Mouse (Mus musculus): ENCODE measurements around the gene Npc2. TPM values are rescaled to one million over a fixed set of nuclear protein-coding genes. Genes with fewer than 3 reads are reported as not detected.

The Npc2 gene
- polyA plus RNA-seq, 1 experiment from 2014 or later: 82.3 TPM

GRCm38 (mm10) chr12:84718462-84719244 lies 54.3 kb downstream of the Npc2 start:
- Histone ChIP-seq H3K36me3 (no peaks in the 10 kb centered on the region), H3K9ac (no peak overlapping the region), H3K9me3 (no peaks in the 10 kb centered on the region), H3K4me1 (replicated peaks) (no peaks in the 10 kb centered on the region), H3K27me3 (no peaks in the 10 kb centered on the region), H3K27ac (no peak overlapping the region), H3K4me2 (no peak overlapping the region), H3K4me3 (no peak overlapping the region)
- no peak for ATAC-seq (ENCODE audit: low FRiP score)
- 89% methylated on average over 9 of the region's 9 CpGs for WGBS

DNA sequence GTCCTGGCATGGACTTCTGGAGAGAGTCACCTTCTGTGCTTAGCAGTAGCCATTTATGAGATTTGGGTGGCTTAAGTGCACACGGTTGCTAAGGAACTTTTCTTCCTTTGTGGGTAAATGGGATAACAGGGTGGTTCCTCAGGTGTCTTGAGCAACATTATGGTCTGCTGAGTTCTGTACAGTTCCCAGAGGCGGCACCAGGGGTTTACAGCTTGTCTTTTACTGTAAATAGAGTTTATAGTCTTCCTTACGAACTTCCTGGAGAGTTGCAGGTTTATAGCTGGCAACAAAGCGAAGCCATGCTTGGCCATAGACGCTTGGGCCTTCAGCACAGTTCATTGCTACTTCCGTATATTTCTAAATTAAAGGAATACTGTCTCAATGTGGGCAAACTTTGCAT lies 58.4 kb downstream of the Npc2 start:
- no peak for ATAC-seq (ENCODE audit: low FRiP score)
- H3K4me2 ChIP-seq: no peak overlapping the region
- WGBS: 84% methylated on average over 6 of the region's 6 CpGs

GRCm38 (mm10) chr12:84709842-84710439 lies 63.0 kb downstream of the Npc2 start:
- H3K27ac ChIP-seq: no peak overlapping the region
- no peak overlapping the region for H3K9ac ChIP-seq
- peaks cover 14% of the 10 kb centered on the region; the same call in 1 of the 2 replicates for H3K4me1 ChIP-seq (replicated peaks)
- WGBS: 38% methylated on average over 14 of the region's 14 CpGs
- H3K4me2 ChIP-seq: no peak overlapping the region
- no peaks in the 10 kb centered on the region for H3K36me3 ChIP-seq
- H3K4me3 ChIP-seq: no peak overlapping the region
- H3K9me3 ChIP-seq: no peaks in the 10 kb centered on the region
- no peak for ATAC-seq (ENCODE audit: low FRiP score)
- no peaks in the 10 kb centered on the region for H3K27me3 ChIP-seq

More for the DNA sequence above, 58.4 kb downstream of the Npc2 start:
- Histone ChIP-seq H3K9me3 (no peaks in the 10 kb centered on the region), H3K4me1 (replicated peaks) (peaks cover 5% of the 10 kb centered on the region; the same call in 1 of the 2 replicates), H3K9ac (no peak overlapping the region), H3K27ac (no peak overlapping the region), H3K27me3 (no peaks in the 10 kb centered on the region), H3K4me3 (no peak overlapping the region), H3K36me3 (no peaks in the 10 kb centered on the region)

DNA sequence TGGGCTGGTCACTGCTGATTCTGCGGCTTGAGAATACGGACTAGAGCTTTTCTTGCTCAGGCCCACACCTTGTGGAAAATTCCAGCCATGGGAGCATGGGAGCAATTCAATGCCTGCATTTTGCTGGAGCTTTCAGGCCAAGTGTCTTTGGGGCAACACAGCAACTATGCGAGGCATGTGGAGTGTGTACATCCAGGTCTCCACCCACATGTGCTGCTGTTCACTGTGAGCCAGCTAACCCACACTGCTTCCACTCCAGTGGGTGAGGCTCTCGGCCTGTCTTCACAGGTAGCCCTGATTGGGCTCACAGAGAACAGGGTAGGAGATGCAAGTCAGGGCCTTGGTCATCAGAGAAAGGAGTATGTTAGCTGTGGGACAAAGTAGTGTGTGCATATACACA lies 65.1 kb downstream of the Npc2 start:
- H3K4me1 ChIP-seq (replicated peaks): peaks cover 19% of the 10 kb centered on the region; the same call in 1 of the 2 replicates
- H3K9me3 ChIP-seq: no peaks in the 10 kb centered on the region
- H3K9ac ChIP-seq: no peak overlapping the region
- H3K36me3 ChIP-seq: no peaks in the 10 kb centered on the region
- H3K4me3 ChIP-seq: no peak overlapping the region
- no peak for ATAC-seq (ENCODE audit: low FRiP score)
- H3K4me2 ChIP-seq: no peak overlapping the region
- 91% methylated on average over 4 of the region's 4 CpGs for WGBS
- no peak overlapping the region for H3K27ac ChIP-seq
- 0 out of 2 replicates have a peak, but pooled peaks cover 6% of the 10 kb centered on the region for H3K27me3 ChIP-seq

GRCm38 (mm10) chr12:84706886-84707285 lies 66.1 kb downstream of the Npc2 start:
- H3K4me2 ChIP-seq: no peak overlapping the region
- no peak overlapping the region for H3K27ac ChIP-seq
- H3K4me1 ChIP-seq (replicated peaks): peaks cover 28% of the 10 kb centered on the region
- WGBS: 71% methylated on average over 4 of the region's 4 CpGs
- no peak overlapping the region for H3K4me3 ChIP-seq
- no peaks in the 10 kb centered on the region for H3K36me3 ChIP-seq
- ATAC-seq (ENCODE audit: low FRiP score): no peak
- H3K27me3 ChIP-seq: peaks cover 15% of the 10 kb centered on the region
- H3K9ac ChIP-seq: no peak overlapping the region
- H3K9me3 ChIP-seq: no peaks in the 10 kb centered on the region

Other genes starting within 250 kb of the Npc2 start
- 5.4 and 10.1 TPM in 2 replicates for gene Vsx2, start 203.4 kb downstream of the Npc2 start, polyA plus RNA-seq (2015; fragmentation: Nextera tagmentation; extraction: Ambion mirVana)
- 12.4 and 13.8 TPM in 2 replicates for gene Abcd4, start 155.7 kb downstream of the Npc2 start, polyA plus RNA-seq (2015; fragmentation: Nextera tagmentation; extraction: Ambion mirVana)
- not detected in 2 replicates for gene Vrtn, start 132.1 kb downstream of the Npc2 start, polyA plus RNA-seq (2015; fragmentation: Nextera tagmentation; extraction: Ambion mirVana)
- 4.8 and 5.3 TPM in 2 replicates for gene Syndig1l, start 74.3 kb downstream of the Npc2 start, polyA plus RNA-seq (2015; fragmentation: Nextera tagmentation; extraction: Ambion mirVana)
- gene Isca2, start 99 bp upstream of the Npc2 start, polyA plus RNA-seq (2015; fragmentation: Nextera tagmentation; extraction: Ambion mirVana): 154 and 158 TPM in 2 replicates
- gene Ltbp2, start 103.4 kb upstream of the Npc2 start, polyA plus RNA-seq (2015; fragmentation: Nextera tagmentation; extraction: Ambion mirVana): 0.14 and 0.31 TPM in 2 replicates
- gene Fcf1, start 197.7 kb upstream of the Npc2 start, polyA plus RNA-seq (2015; fragmentation: Nextera tagmentation; extraction: Ambion mirVana): 111 and 113 TPM in 2 replicates
- 30.9 and 32.6 TPM in 2 replicates for gene Arel1, start 197.7 kb upstream of the Npc2 start, polyA plus RNA-seq (2015; fragmentation: Nextera tagmentation; extraction: Ambion mirVana)
- 35.5 and 37.8 TPM in 2 replicates for gene Ylpm1, start 223.2 kb upstream of the Npc2 start, polyA plus RNA-seq (2015; fragmentation: Nextera tagmentation; extraction: Ambion mirVana)